Mouse (Mus musculus): ENCODE data around the gene Fscn2.

DNA sequence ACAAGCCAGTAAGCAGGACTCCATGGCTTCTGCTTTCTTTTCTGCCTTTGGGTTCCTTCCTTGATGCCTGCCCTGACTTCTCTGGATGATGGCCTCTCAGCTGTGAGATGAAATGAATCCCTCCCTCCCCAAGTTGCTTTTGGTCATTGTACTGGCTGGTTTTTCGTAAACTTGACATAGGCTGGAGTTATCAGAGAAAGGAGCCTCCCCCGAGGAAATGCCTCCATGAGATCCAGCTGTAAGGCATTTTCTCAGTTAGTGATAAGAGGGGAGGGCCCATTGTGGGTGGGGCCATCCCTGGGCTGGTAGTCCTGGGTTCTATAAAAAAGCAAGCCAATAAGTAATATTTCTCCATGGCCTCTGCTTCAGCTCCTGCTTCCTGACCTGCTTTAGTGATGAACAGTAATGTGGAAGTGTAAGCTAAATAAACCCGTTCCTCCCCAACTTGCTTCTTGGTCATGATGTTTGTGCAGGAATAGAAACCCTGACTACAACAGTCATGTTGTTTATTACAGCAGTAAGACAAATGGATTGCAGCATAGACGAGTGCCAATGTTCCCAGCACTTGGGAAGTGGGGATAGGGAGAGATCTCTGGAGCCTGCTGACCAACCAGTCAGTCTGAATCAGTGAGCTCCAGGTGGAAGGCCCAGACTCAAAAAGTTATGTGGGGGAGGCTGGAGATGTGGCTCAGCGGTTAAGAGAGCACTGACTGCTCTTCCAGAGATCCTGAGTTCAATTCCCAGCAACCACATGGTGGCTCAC lies 5.9 kb upstream of the Fscn2 start:
- no peak for TF ChIP-seq CTCF (IDR thresholded peaks at IDR 0.05; ENCODE audit: low read depth, low read length)
- no peak for TF ChIP-seq POLR2A (IDR thresholded peaks at IDR 0.05; ENCODE audit: insufficient read depth, low read length)
